Mouse (Mus musculus) cerebellum, adult 2 months (tissue): Measurements from ENCODE around the gene Slc35b1.

Experiments
- CTCF ChIP-seq: fragments of 200-500 bp; IDR thresholded peaks from 2 replicates; pipeline ENCODE4 v1.5.1; 2011; ENCODE audit warnings: low read depth, mild to moderate bottlenecking, control low read depth, low read length, moderate library complexity, borderline replicate concordance; ENCODE audit not compliant: insufficient read depth
- POLR2A ChIP-seq: fragments of 200-500 bp; IDR thresholded peaks from 2 replicates; pipeline ENCODE4 v1.6.1; 2011; ENCODE audit warnings: low read length, control low read depth, borderline replicate concordance; ENCODE audit not compliant: insufficient read depth

DNA sequence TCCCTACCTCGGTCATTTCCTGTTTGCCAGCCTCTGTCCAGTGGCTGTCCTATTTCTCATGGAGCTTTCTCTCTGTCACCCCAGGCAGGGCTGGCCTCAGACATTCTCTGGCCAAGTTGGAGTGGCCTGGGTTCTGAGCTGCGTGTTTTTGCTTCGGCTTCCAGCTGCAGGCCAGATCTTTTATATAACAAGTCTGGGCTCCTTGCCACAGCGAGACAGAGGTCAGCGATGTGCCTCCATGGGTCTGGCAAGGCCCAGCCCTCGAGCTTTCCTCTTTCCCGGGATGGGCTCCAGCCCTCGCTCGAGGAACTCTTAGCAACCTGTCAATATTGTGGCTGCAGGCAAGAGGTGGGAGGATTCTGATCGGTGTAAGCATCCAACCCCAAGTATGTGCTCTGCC, 18.9 kb upstream of the Slc35b1 start:
- TF ChIP-seq POLR2A (no peak), CTCF (no peak)
